Mouse (Mus musculus) embryonic facial prominence, embryonic 14.5 days (tissue): ENCODE data around the gene Itga9. TPM values are rescaled to one million over a fixed set of nuclear protein-coding genes. Genes with fewer than 3 reads are reported as not detected.
A peak's percentile ranks its signal among the peaks of the same experiment; 100 is the strongest.

Experiments
- ATAC-seq: fragments of 200-750 bp; cut with Nextera tagmentation; 2 replicates; pipeline ENCODE4 v1.8.0; 2017; ENCODE audit warnings: low read depth, moderate number of reproducible peaks, moderate TSS enrichment
- DNase-seq: peaks from one replicate; pipeline ENCODE4 v3.0.0-alpha.2; 2015; ENCODE audit warnings: low spot score
- H3K27ac ChIP-seq: fragments of 300-500 bp; sonication (generic); replicated peaks from 2 replicates; pipeline ENCODE4 v1.5.1; 2014; ENCODE audit warnings: low read depth, mild to moderate bottlenecking, low read length, moderate library complexity
- H3K27me3 ChIP-seq: fragments of 300-500 bp; sonication (generic); replicated peaks from 2 replicates; pipeline ENCODE4 v1.6.1; 2014; ENCODE audit warnings: low read length; ENCODE audit not compliant: control insufficient read depth, insufficient read depth
- H3K36me3 ChIP-seq: fragments of 300-500 bp; sonication (generic); 2 replicates; pipeline ENCODE4 v1.6.1; 2014; ENCODE audit warnings: low read length, mixed read lengths; ENCODE audit not compliant: control insufficient read depth, insufficient read depth
- H3K4me1 ChIP-seq: fragments of 300-500 bp; sonication (generic); 2 replicates; pipeline ENCODE4 v1.6.1; 2014; ENCODE audit warnings: antibody characterized with exemption, low read length; ENCODE audit not compliant: control insufficient read depth, insufficient read depth
- H3K4me2 ChIP-seq: fragments of 300-500 bp; sonication (generic); 2 replicates; pipeline ENCODE4 v1.6.1; 2014; ENCODE audit warnings: low read depth, mild to moderate bottlenecking, low read length, moderate library complexity, mixed read lengths
- H3K4me3 ChIP-seq: fragments of 300-500 bp; sonication (generic); 2 replicates; pipeline ENCODE4 v1.5.1; 2014; ENCODE audit warnings: low read depth, mild to moderate bottlenecking, low read length
- H3K9ac ChIP-seq: fragments of 300-500 bp; sonication (generic); 2 replicates; pipeline ENCODE4 v1.6.1; 2014; ENCODE audit warnings: low read depth, mild to moderate bottlenecking, low read length, moderate library complexity, mixed read lengths
- H3K9me3 ChIP-seq: fragments of 300-500 bp; sonication (generic); 2 replicates; pipeline ENCODE4 v1.6.1; 2016; ENCODE audit warnings: low read length; ENCODE audit not compliant: control insufficient read depth
- WGBS: fragments of 180-500 bp; shearing (Covaris S2); extraction: QIAGEN DNeasy Blood & Tissue Kit; methylation state at CpG from one replicate; pipeline ENCODE4 v1.1.7; 2014; 5-methylcytosine and 5-hydroxymethylcytosine counted together
- polyA plus RNA-seq: library from polyadenylated mRNA; unstranded; fragments of >200 nt; fragmentation: Nextera tagmentation; extraction: Ambion mirVana; gene quantifications from 2 replicates; pipeline ENCODE4 v1.2.1, GENCODE M21; 2014

Itga9 gene
- polyA plus RNA-seq, 1 experiment from 2014 or later: 13.7 TPM

- H3K4me2 ChIP-seq: no peak overlapping the region
- H3K9ac ChIP-seq: no peak overlapping the region
- DNase-seq (no peak), ATAC-seq (no peak)
- H3K4me3 ChIP-seq: no peak overlapping the region
- H3K27ac ChIP-seq: no peak overlapping the region
- H3K27me3 ChIP-seq: 0 out of 2 replicates have a peak, but pooled peaks cover 3% of the 10 kb centered on the region
- no peaks in the 10 kb centered on the region for H3K36me3 ChIP-seq
- 57% methylated on average over 10 of the region's 10 CpGs for WGBS
- no peaks in the 10 kb centered on the region for H3K9me3 ChIP-seq
- peaks cover 29% of the 10 kb centered on the region for H3K4me1 ChIP-seq
These were observed 3.6 kb downstream of the Itga9 start for GRCm38 (mm10) chr9:118610060-118610459.

- 34% methylated on average over 14 of the region's 14 CpGs for WGBS
- no peak for ATAC-seq
- DNase-seq: peak; percentile 56
- H3K36me3 ChIP-seq: no peaks in the 10 kb centered on the region
- H3K4me3 ChIP-seq: no peak overlapping the region
- H3K9me3 ChIP-seq: no peaks in the 10 kb centered on the region
- H3K4me2 ChIP-seq: peak overlapping the region; percentile 40
- H3K27me3 ChIP-seq: 0 out of 2 replicates have a peak, but pooled peaks cover 3% of the 10 kb centered on the region
- H3K27ac ChIP-seq: no peak overlapping the region
- H3K4me1 ChIP-seq: peaks cover 29% of the 10 kb centered on the region
- H3K9ac ChIP-seq: no peak overlapping the region
These were observed 4.6 kb downstream of the Itga9 start for GRCm38 (mm10) chr9:118611111-118611541.

GRCm38 (mm10) chr9:118611958-118612581 lies 5.6 kb downstream of the Itga9 start:
- Histone ChIP-seq H3K4me1 (peaks cover 29% of the 10 kb centered on the region), H3K9ac (no peak overlapping the region), H3K36me3 (no peaks in the 10 kb centered on the region), H3K9me3 (no peaks in the 10 kb centered on the region), H3K27ac (no peak overlapping the region), H3K4me3 (no peak overlapping the region), H3K27me3 (0 out of 2 replicates have a peak, but pooled peaks cover 3% of the 10 kb centered on the region), H3K4me2 (no peak overlapping the region)
- 55% methylated on average over 20 of the region's 20 CpGs for WGBS
- no peak for ATAC-seq
- no peak for DNase-seq

GRCm38 (mm10) chr9:118617237-118617636 lies 10.7 kb downstream of the Itga9 start:
- 53% methylated on average over 5 of the region's 5 CpGs for WGBS

GRCm38 (mm10) chr9:118618732-118619250 lies 12.3 kb downstream of the Itga9 start:
- no peaks in the 10 kb centered on the region for H3K36me3 ChIP-seq
- no peak for ATAC-seq
- no peaks in the 10 kb centered on the region for H3K9me3 ChIP-seq
- no peaks in the 10 kb centered on the region for H3K27me3 ChIP-seq
- peaks cover 5% of the 10 kb centered on the region; the same call in 1 of the 2 replicates for H3K4me1 ChIP-seq
- H3K27ac ChIP-seq: no peak overlapping the region
- no peak overlapping the region for H3K4me3 ChIP-seq
- no peak overlapping the region for H3K4me2 ChIP-seq
- WGBS: 92% methylated on average over 3 of the region's 3 CpGs
- DNase-seq: no peak
- H3K9ac ChIP-seq: no peak overlapping the region

More at GRCm38 (mm10) chr9:118617237-118617636, 10.7 kb downstream of the Itga9 start:
- Histone ChIP-seq H3K27me3 (0 out of 2 replicates have a peak, but pooled peaks cover under 1% of the 10 kb centered on the region), H3K9ac (no peak overlapping the region), H3K4me3 (no peak overlapping the region), H3K4me2 (no peak overlapping the region), H3K27ac (no peak overlapping the region), H3K9me3 (no peaks in the 10 kb centered on the region), H3K4me1 (peaks cover 5% of the 10 kb centered on the region; the same call in 1 of the 2 replicates), H3K36me3 (no peaks in the 10 kb centered on the region)
- ATAC-seq (no peak), DNase-seq (no peak)

- WGBS: 61% methylated on average over 4 of the region's 4 CpGs
- ATAC-seq (no peak), DNase-seq (no peak)
- Histone ChIP-seq H3K27me3 (no peaks in the 10 kb centered on the region), H3K4me1 (peaks cover 15% of the 10 kb centered on the region; the same call in 1 of the 2 replicates), H3K27ac (no peak overlapping the region), H3K4me2 (no peak overlapping the region), H3K9me3 (no peaks in the 10 kb centered on the region), H3K4me3 (no peak overlapping the region), H3K36me3 (no peaks in the 10 kb centered on the region), H3K9ac (no peak overlapping the region)
These were observed 14.3 kb downstream of the Itga9 start for GRCm38 (mm10) chr9:118620807-118621206.

- H3K4me3 ChIP-seq: no peak overlapping the region
- H3K27ac ChIP-seq: no peak overlapping the region
- H3K27me3 ChIP-seq: no peaks in the 10 kb centered on the region
- H3K4me2 ChIP-seq: no peak overlapping the region
- peaks cover 15% of the 10 kb centered on the region; the same call in 1 of the 2 replicates for H3K4me1 ChIP-seq
- no peak overlapping the region for H3K9ac ChIP-seq
- no peaks in the 10 kb centered on the region for H3K9me3 ChIP-seq
- ATAC-seq (no peak), DNase-seq (no peak)
- H3K36me3 ChIP-seq: no peaks in the 10 kb centered on the region
- 90% methylated on average over 6 of the region's 6 CpGs for WGBS
These were observed 15.2 kb downstream of the Itga9 start for GRCm38 (mm10) chr9:118621691-118622090.

GRCm38 (mm10) chr9:118622376-118623166 lies 16.1 kb downstream of the Itga9 start:
- DNase-seq (no peak), ATAC-seq (no peak)
- Histone ChIP-seq H3K27me3 (no peaks in the 10 kb centered on the region), H3K4me2 (no peak overlapping the region), H3K4me1 (peaks cover 15% of the 10 kb centered on the region; the same call in 1 of the 2 replicates), H3K9ac (no peak overlapping the region), H3K27ac (no peak overlapping the region), H3K36me3 (peaks cover 7% of the 10 kb centered on the region), H3K4me3 (no peak overlapping the region), H3K9me3 (no peaks in the 10 kb centered on the region)
- 83% methylated on average over 18 of the region's 18 CpGs for WGBS
